Mouse (Mus musculus): ENCODE data around the gene Abce1. TPM values are rescaled to one million over a fixed set of nuclear protein-coding genes. Genes with fewer than 3 reads are reported as not detected.

The Abce1 gene
- total RNA-seq, 2 experiments from 2014 or later = 68.9 to 84.2 TPM

GRCm38 (mm10) chr8:79641119-79641518 is 70.4 kb downstream of the Abce1 start:
- no peak for DNase-seq (ENCODE audit: low spot score in 2 of 2)

DNA sequence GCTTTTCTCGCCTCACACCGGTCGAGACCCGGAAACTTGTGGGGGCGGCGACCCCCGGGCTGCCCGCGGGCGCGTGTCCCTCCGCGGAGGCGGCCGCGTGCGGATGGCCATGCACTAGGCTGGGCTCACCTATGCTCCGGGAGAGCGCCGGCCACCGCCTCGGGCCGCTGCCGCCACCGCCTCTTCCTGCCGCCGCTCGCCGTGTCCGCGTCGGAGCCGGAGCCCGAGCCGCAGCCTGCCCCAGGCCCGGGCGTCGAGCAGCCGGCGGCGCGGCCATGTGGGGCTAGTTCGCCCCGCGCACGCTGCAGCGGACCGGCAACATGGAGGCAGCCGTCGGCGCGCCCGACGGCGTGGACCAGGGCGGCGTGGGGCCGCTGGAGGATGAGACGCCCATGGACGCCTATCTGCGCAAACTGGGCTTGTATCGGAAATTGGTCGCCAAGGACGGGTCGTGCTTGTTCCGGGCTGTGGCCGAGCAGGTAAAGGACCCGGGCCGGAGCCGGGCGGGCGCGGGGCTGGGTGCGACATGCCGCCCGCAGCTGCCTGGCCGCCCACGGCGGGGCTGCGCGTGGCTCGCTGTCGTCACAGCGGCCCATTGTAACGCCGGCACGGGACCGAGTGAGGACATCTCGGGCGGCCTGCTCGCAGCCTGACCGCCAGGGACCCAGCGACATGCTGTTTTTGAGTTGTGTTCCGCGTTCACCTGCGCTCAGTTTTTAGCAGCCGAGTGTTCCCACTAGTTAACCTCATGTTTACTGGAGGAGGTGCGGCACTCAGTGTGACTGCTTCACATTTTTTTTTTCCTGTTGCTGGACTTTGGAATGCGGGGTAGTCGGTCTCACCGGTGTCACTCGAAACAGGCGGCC is 71.7 kb downstream of the Abce1 start, which contains the start of gene Otud4:
Otud4 (plus strand) TSS at position 33 of the 866 bp plus-strand sequence.
- DNase-seq (ENCODE audit: low spot score in 2 of 2) = peak; percentile 65 to 66

- DNase-seq (ENCODE audit: low spot score in 2 of 2) = peak; percentile 91 to 95
Observed at GRCm38 (mm10) chr8:79638707-79639549, 72.6 kb downstream of the Abce1 start.

- DNase-seq (ENCODE audit: low spot score in 2 of 2) = no peak
Observed at GRCm38 (mm10) chr8:79638001-79638706, 73.4 kb downstream of the Abce1 start.

DNA sequence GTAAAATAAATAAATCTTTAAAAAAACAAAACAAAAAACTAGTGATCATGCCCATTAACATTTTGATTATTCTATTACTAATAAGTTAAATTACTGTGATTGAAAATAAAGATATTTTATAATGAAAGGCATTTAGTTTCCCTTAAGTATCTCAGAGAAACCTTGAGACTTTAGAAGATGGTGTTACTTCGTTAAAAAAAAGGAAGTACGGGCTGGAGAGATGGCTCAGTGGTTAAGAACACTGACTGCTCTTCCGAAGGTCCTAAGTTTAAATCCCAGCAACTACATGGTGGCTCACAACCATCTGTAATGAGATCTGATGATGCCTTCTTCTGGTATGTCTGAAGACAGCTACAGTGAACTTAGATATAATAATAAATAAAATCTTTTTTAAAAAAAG is 74.3 kb downstream of the Abce1 start:
- no peak for DNase-seq (ENCODE audit: low spot score in 2 of 2)

DNA sequence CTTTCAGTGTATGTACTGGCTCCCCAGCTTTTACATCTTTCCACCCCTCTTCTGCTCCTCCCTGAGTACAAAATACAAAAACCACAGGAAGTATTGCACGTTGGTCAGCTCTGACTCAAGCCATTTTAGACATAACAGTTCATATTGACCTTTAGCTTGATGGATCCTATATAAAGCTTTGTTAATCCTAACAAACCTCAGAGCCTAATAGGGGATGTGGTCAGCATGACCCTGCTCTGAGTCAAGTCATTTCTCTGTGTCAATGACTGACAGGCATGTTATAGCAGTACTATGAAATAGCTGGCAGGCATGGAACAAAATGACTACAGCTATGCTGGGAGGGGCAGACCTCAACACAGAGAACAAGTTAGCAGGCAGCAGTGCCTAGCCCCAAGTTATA is 75.4 kb downstream of the Abce1 start:
- DNase-seq (ENCODE audit: low spot score in 2 of 2) = no peak

DNA sequence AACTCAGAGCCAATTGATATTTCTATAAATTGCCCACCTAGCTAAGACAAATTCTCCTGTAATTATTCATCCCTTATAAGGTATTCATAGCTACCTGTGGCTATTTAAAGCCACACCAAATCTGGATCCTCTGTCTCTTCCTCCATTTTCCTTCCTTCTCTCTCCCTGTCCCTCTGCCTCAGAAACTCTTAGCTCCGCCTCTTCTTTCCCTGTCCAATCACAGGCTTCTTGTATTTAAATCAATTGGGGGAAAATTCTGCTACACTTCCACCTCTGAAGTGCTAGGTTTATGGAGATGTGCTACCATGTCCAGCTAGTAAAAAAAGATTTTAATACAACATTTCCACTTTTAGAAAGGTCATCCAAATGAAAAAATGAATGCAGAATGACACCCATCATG is 76.0 kb downstream of the Abce1 start:
- DNase-seq (ENCODE audit: low spot score in 2 of 2) = no peak

Other genes starting within 250 kb of the Abce1 start
- gene Otud4, start 72.1 kb downstream of the Abce1 start, total RNA-seq (2021) = 10 to 100 TPM; 37.6 to 46.8 TPM
- gene Anapc10, start 80 bp upstream of the Abce1 start, total RNA-seq (2021) = 10 to 100 TPM in 1 of 2 experiments, 1 to 10 TPM in 1; 8.3 to 10.6 TPM

Data from adrenal gland, adult 18-20 months (tissue).